Mouse (Mus musculus): ENCODE results near the gene Sorl1. TPM values are rescaled to one million over a fixed set of nuclear protein-coding genes. Genes with fewer than 3 reads are reported as not detected.

Gene Sorl1
- polyA plus RNA-seq, 2 experiments: 1.1 to 1.4 TPM

DNA sequence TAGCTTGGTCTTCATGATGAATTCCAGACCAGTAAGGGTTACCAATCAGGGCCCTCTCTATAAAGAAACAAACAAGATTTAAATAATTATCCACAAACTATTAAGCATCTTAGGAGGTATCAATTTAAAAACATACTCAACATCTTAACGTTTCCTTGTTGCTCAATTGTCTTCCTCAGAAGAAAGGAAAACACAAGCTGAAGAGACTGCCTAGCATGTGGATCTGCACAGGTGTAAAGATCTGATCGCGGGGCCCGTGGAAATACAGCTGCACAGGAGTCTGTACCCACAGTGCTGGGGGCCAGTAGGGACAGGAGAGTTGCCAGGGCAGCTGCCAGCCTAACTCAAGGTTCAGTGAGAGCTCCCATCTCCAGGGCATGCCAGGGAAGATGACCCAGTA, 38.9 kb upstream of the Sorl1 start:
- no peak overlapping the region for H3K9ac ChIP-seq (replicated peaks)
- TF ChIP-seq CTCF (IDR thresholded peaks at IDR 0.05; ENCODE audit: low read depth) (no peak), EP300 (IDR thresholded peaks at IDR 0.05; ENCODE audit: low read depth) (no peak)
- H3K9me3 ChIP-seq (ENCODE audit: control insufficient read depth, low read length): no peaks in the 10 kb centered on the region
- H3K27me3 ChIP-seq (ENCODE audit: control insufficient read depth, insufficient read depth, low read length): no peaks in the 10 kb centered on the region
- WGBS (ENCODE audit: insufficient replicate concordance): 68% methylated on average over 4 of the region's 4 CpGs
- no peak overlapping the region for H3K4me3 ChIP-seq (ENCODE audit: insufficient read depth in 1 of 2, low read depth in 2 of 2, low read length in 2 of 2)
- DNase-seq (ENCODE audit: low read depth in 3 of 3, low spot score in 3 of 3) (no peak), ATAC-seq (ENCODE audit: insufficient read depth) (no peak)
- H3K36me3 ChIP-seq (replicated peaks; ENCODE audit: control insufficient read depth, insufficient read depth, low read depth): no peaks in the 10 kb centered on the region
- no peak overlapping the region for H3K4me2 ChIP-seq (ENCODE audit: low read depth)
- H3K4me1 ChIP-seq (replicated peaks; ENCODE audit: control insufficient read depth in 2 of 2, insufficient read depth in 2 of 2, low read length in 1 of 2): no peaks in the 10 kb centered on the region
- H3K27ac ChIP-seq: no peak overlapping the region

GRCm38 (mm10) chr9:42159376-42159775, 35.3 kb upstream of the Sorl1 start:
- H3K9ac ChIP-seq (replicated peaks): no peak overlapping the region
- H3K4me3 ChIP-seq (ENCODE audit: insufficient read depth in 1 of 2, low read depth in 2 of 2, low read length in 2 of 2): no peak overlapping the region
- TF ChIP-seq EP300 (IDR thresholded peaks at IDR 0.05; ENCODE audit: low read depth): no peak
- no peak overlapping the region for H3K27ac ChIP-seq
- DNase-seq (ENCODE audit: low read depth in 3 of 3, low spot score in 3 of 3): no peak
- H3K9me3 ChIP-seq (ENCODE audit: control insufficient read depth, low read length): no peaks in the 10 kb centered on the region
- no peaks in the 10 kb centered on the region for H3K36me3 ChIP-seq (replicated peaks; ENCODE audit: control insufficient read depth, insufficient read depth, low read depth)
- no peaks in the 10 kb centered on the region for H3K4me1 ChIP-seq (replicated peaks; ENCODE audit: control insufficient read depth in 2 of 2, insufficient read depth in 2 of 2, low read length in 1 of 2)
- H3K27me3 ChIP-seq (ENCODE audit: control insufficient read depth, insufficient read depth, low read length): no peaks in the 10 kb centered on the region
- 44% methylated on average over 5 of the region's 5 CpGs for WGBS (ENCODE audit: insufficient replicate concordance)
- no peak overlapping the region for H3K4me2 ChIP-seq (ENCODE audit: low read depth)
- ATAC-seq (ENCODE audit: insufficient read depth): no peak

GRCm38 (mm10) chr9:42158652-42159051, 34.6 kb upstream of the Sorl1 start:
- no peak overlapping the region for H3K4me3 ChIP-seq (ENCODE audit: insufficient read depth in 1 of 2, low read depth in 2 of 2, low read length in 2 of 2)
- TF ChIP-seq EP300 (IDR thresholded peaks at IDR 0.05; ENCODE audit: low read depth): no peak
- no peak for TF ChIP-seq CTCF (IDR thresholded peaks at IDR 0.05; ENCODE audit: low read depth)
- no peak overlapping the region for H3K4me2 ChIP-seq (ENCODE audit: low read depth)
- no peak overlapping the region for H3K9ac ChIP-seq (replicated peaks)
- no peaks in the 10 kb centered on the region for H3K36me3 ChIP-seq (replicated peaks; ENCODE audit: control insufficient read depth, insufficient read depth, low read depth)
- no peaks in the 10 kb centered on the region for H3K9me3 ChIP-seq (ENCODE audit: control insufficient read depth, low read length)
- H3K27me3 ChIP-seq (ENCODE audit: control insufficient read depth, insufficient read depth, low read length): no peaks in the 10 kb centered on the region
- ATAC-seq (ENCODE audit: insufficient read depth) (no peak), DNase-seq (ENCODE audit: low read depth in 3 of 3, low spot score in 3 of 3) (no peak)
- WGBS (ENCODE audit: insufficient replicate concordance): 18% methylated on average over 5 of the region's 5 CpGs
- H3K27ac ChIP-seq: no peak overlapping the region
- no peaks in the 10 kb centered on the region for H3K4me1 ChIP-seq (replicated peaks; ENCODE audit: control insufficient read depth in 2 of 2, insufficient read depth in 2 of 2, low read length in 1 of 2)

GRCm38 (mm10) chr9:42157981-42158380, 33.9 kb upstream of the Sorl1 start:
- no peak overlapping the region for H3K4me3 ChIP-seq (ENCODE audit: insufficient read depth in 1 of 2, low read depth in 2 of 2, low read length in 2 of 2)
- H3K36me3 ChIP-seq (replicated peaks; ENCODE audit: control insufficient read depth, insufficient read depth, low read depth): no peaks in the 10 kb centered on the region
- no peak overlapping the region for H3K4me2 ChIP-seq (ENCODE audit: low read depth)
- DNase-seq (ENCODE audit: low read depth in 3 of 3, low spot score in 3 of 3) (no peak), ATAC-seq (ENCODE audit: insufficient read depth) (no peak)
- no peaks in the 10 kb centered on the region for H3K27me3 ChIP-seq (ENCODE audit: control insufficient read depth, insufficient read depth, low read length)
- no peak overlapping the region for H3K9ac ChIP-seq (replicated peaks)
- TF ChIP-seq CTCF (IDR thresholded peaks at IDR 0.05; ENCODE audit: low read depth): no peak
- no peak for TF ChIP-seq EP300 (IDR thresholded peaks at IDR 0.05; ENCODE audit: low read depth)
- 67% methylated on average over 5 of the region's 5 CpGs for WGBS (ENCODE audit: insufficient replicate concordance)
- no peaks in the 10 kb centered on the region for H3K9me3 ChIP-seq (ENCODE audit: control insufficient read depth, low read length)
- H3K4me1 ChIP-seq (replicated peaks; ENCODE audit: control insufficient read depth in 2 of 2, insufficient read depth in 2 of 2, low read length in 1 of 2): no peaks in the 10 kb centered on the region
- no peak overlapping the region for H3K27ac ChIP-seq

GRCm38 (mm10) chr9:42156566-42156965, 32.5 kb upstream of the Sorl1 start:
- Histone ChIP-seq H3K36me3 (replicated peaks; ENCODE audit: control insufficient read depth, insufficient read depth, low read depth) (no peaks in the 10 kb centered on the region), H3K27me3 (ENCODE audit: control insufficient read depth, insufficient read depth, low read length) (no peaks in the 10 kb centered on the region), H3K4me3 (ENCODE audit: insufficient read depth in 1 of 2, low read depth in 2 of 2, low read length in 2 of 2) (no peak overlapping the region), H3K9ac (replicated peaks) (no peak overlapping the region), H3K4me1 (replicated peaks; ENCODE audit: control insufficient read depth in 2 of 2, insufficient read depth in 2 of 2, low read length in 1 of 2) (no peaks in the 10 kb centered on the region), H3K4me2 (ENCODE audit: low read depth) (no peak overlapping the region), H3K27ac (no peak overlapping the region), H3K9me3 (ENCODE audit: control insufficient read depth, low read length) (no peaks in the 10 kb centered on the region)
- no peak for ATAC-seq (ENCODE audit: insufficient read depth)
- DNase-seq (ENCODE audit: low read depth in 3 of 3, low spot score in 3 of 3): no peak
- WGBS (ENCODE audit: insufficient replicate concordance): 60% methylated on average over 3 of the region's 3 CpGs
- TF ChIP-seq CTCF (IDR thresholded peaks at IDR 0.05; ENCODE audit: low read depth): no peak
- TF ChIP-seq EP300 (IDR thresholded peaks at IDR 0.05; ENCODE audit: low read depth): no peak
